ENCODE assay signal across 12 mouse cellular contexts in genomic region chr1:127169516-127169915, GRCm38 (mm10).
"Had no signal": no experiment of that assay in that cellular context is flagged by ENCODE, and none has a peak within 500 bp of the region (broad histone marks: within the 10 kb centered on the region; RNA-seq: fewer than 3 reads in every experiment).

No protein-coding gene starts in this region.

- H3K36me3 ChIP-seq: limb, embryonic 10.5 days; liver, embryonic 15.5 days; midbrain, embryonic 13.5 days had no signal

- DNase-seq: kidney, postnatal 10 days; kidney, postnatal 4 days; lung, adult 2 months; lung, postnatal 36 days; thymus, adult 18-20 months; thymus, postnatal 14 days had no signal

- H3K4me1 ChIP-seq: limb, embryonic 10.5 days; liver, embryonic 15.5 days had no signal

- H3K27ac ChIP-seq: layer of hippocampus, adult 2 months; limb, embryonic 10.5 days; liver, embryonic 15.5 days; midbrain, embryonic 13.5 days had no signal

- ATAC-seq: lung, postnatal 0 days; midbrain, embryonic 13.5 days had no signal

- H3K9ac ChIP-seq: liver, embryonic 15.5 days; midbrain, embryonic 13.5 days had no signal

- H3K4me2 ChIP-seq: liver, embryonic 11.5 days; liver, embryonic 15.5 days; midbrain, embryonic 13.5 days had no signal

- H3K9me3 ChIP-seq: limb, embryonic 10.5 days; liver, embryonic 15.5 days; midbrain, embryonic 13.5 days had no signal

- H3K4me3 ChIP-seq: layer of hippocampus, adult 2 months; limb, embryonic 10.5 days; liver, embryonic 15.5 days; midbrain, embryonic 13.5 days had no signal

- H3K27me3 ChIP-seq: liver, embryonic 15.5 days; midbrain, embryonic 13.5 days had no signal
